Comparison of ENCODE assay signal across 34 mouse cellular contexts in the genomic region with DNA sequence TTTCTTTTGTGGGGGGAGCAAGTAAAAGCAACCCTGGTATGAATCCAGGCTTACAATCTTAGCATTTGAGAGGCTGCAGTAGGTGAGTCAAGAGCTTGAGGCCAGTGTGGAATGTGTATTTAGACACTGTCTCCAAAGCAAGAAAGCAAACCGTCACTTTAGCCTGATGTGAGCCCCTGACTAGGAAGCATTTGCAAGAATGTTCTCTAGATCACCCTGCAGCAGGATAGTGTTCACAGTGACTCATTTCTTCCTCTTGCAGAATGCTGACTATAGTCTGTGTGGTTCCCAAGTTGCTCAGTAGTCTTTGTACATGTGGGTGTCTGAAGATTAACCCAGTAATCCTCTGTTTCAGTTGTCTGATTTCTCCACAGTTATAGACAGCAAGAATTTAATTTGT.
DNase-seq lines count a peak whose midpoint lies in the region; ATAC-seq and TF ChIP-seq lines count a peak whose summit lies in the region.
"Had no signal": no experiment of that assay in that cellular context is flagged by ENCODE, and none has a peak within 500 bp of the region (broad histone marks: within the 10 kb centered on the region; RNA-seq: fewer than 3 reads in every experiment).

No protein-coding gene starts in this region.

- 41% methylated on average over 1 of the region's 1 CpGs for WGBS in lung, postnatal 0 days

- peak; percentile 100 for ATAC-seq in frontal cortex, adult (ENCODE audit: low TSS enrichment)
- peak; percentile 89 for ATAC-seq in Patski
- ATAC-seq in lung, postnatal 0 days = no peak
- ATAC-seq: CD4-positive, CD25-positive, alpha-beta regulatory T cell, adult 4 months; forebrain, embryonic 14.5 days; hindbrain, postnatal 0 days; intestine, embryonic 16.5 days; midbrain, embryonic 13.5 days had no signal

- H3K4me2 ChIP-seq in lung, postnatal 0 days (replicated peaks; ENCODE audit: low read depth, low read length) = no peak overlapping the region
- H3K4me2 ChIP-seq: embryonic facial prominence, embryonic 13.5 days; heart, embryonic 15.5 days; hindbrain, embryonic 12.5 days; limb, embryonic 13.5 days; liver, embryonic 11.5 days; lung, embryonic 15.5 days; midbrain, embryonic 13.5 days had no signal

- H3K36me3 ChIP-seq in lung, postnatal 0 days (ENCODE audit: insufficient read depth, low read length) = no peaks in the 10 kb centered on the region
- H3K36me3 ChIP-seq: embryonic facial prominence, embryonic 13.5 days; heart, embryonic 10.5 days; heart, embryonic 15.5 days; hindbrain, embryonic 12.5 days; limb, embryonic 13.5 days; lung, embryonic 15.5 days; midbrain, embryonic 13.5 days had no signal

- no peak overlapping the region for H3K9ac ChIP-seq in lung, postnatal 0 days (replicated peaks; ENCODE audit: low read depth)
- H3K9ac ChIP-seq: embryonic facial prominence, embryonic 13.5 days; heart, embryonic 15.5 days; hindbrain, embryonic 12.5 days; limb, embryonic 13.5 days; lung, embryonic 15.5 days; midbrain, embryonic 13.5 days had no signal

- no peaks in the 10 kb centered on the region for H3K9me3 ChIP-seq in lung, postnatal 0 days (ENCODE audit: low read length)
- H3K9me3 ChIP-seq: embryonic facial prominence, embryonic 13.5 days; heart, embryonic 10.5 days; heart, embryonic 15.5 days; hindbrain, embryonic 12.5 days; limb, embryonic 13.5 days; lung, embryonic 15.5 days; midbrain, embryonic 13.5 days had no signal

- in situ Hi-C loops in Patski (cut with MboI; ENCODE audit: low pct_unique_long_range_greater_than_20kb) = no loop called here

- H3K4me1 ChIP-seq in lung, postnatal 0 days (ENCODE audit: insufficient read depth, low read depth, low read length) = no peaks in the 10 kb centered on the region
- H3K4me1 ChIP-seq: embryonic facial prominence, embryonic 13.5 days; heart, embryonic 10.5 days; heart, embryonic 15.5 days; hindbrain, embryonic 12.5 days; limb, embryonic 13.5 days; lung, embryonic 15.5 days; megakaryocyte, embryonic 14.5 days; midbrain, embryonic 13.5 days had no signal

- POLR2A ChIA-PET in Patski (lab: Charles Lee) = interaction anchor here (0.5 kb wide), 1 partner anchor 1717 kb away, joined by 4 read pairs; the partner anchor contains the start of gene Dppa2

- H3K27ac ChIP-seq in lung, postnatal 0 days (ENCODE audit: low read length) = no peak overlapping the region
- H3K27ac ChIP-seq: embryonic facial prominence, embryonic 13.5 days; heart, embryonic 10.5 days; heart, embryonic 15.5 days; hindbrain, embryonic 12.5 days; hindbrain, postnatal 0 days; limb, embryonic 13.5 days; lung, embryonic 15.5 days; midbrain, embryonic 13.5 days had no signal

- H3K27me3 ChIP-seq in Patski = peaks cover 19% of the 10 kb centered on the region
- H3K27me3 ChIP-seq in lung, postnatal 0 days (replicated peaks; ENCODE audit: insufficient read depth, low read length) = no peaks in the 10 kb centered on the region
- H3K27me3 ChIP-seq: embryonic facial prominence, embryonic 13.5 days; heart, embryonic 15.5 days; hindbrain, embryonic 12.5 days; limb, embryonic 13.5 days; lung, embryonic 15.5 days; megakaryocyte, embryonic 14.5 days; midbrain, embryonic 13.5 days had no signal

- intact Hi-C loops in left cerebral cortex, postnatal 14 days (cut with DNase I) = no loop called here
- intact Hi-C loops in left cerebral cortex, postnatal 4 days (cut with DNase I) = no loop called here

- DNase-seq in frontal cortex, postnatal 10 days (ENCODE audit: low spot score in 2 of 2) = no peak
- peak; percentile 7 to 31 for DNase-seq in left cerebral cortex, postnatal 14 days (ENCODE audit: low spot score in 2 of 2)
- DNase-seq in left cerebral cortex, postnatal 4 days = no peak
- peak; percentile 37 for DNase-seq in Patski (ENCODE audit: low read depth, low spot score)
- peak; percentile 4 for DNase-seq in gonadal fat pad, adult 2 months (ENCODE audit: low read depth)
- DNase-seq in lung, postnatal 0 days (ENCODE audit: low spot score) = no peak
- no peak for DNase-seq in neural tube, embryonic 10.5 days (ENCODE audit: extremely low spot score, low spot score)
- DNase-seq: adrenal gland, postnatal 10 days; cerebellum, adult 11-12 months; cerebellum, adult 9-11 months; embryo, embryonic 11 days; gastrocnemius, postnatal 10 days; heart, adult 11 months; kidney, adult 9 months; kidney, postnatal 14 days; lung, postnatal 4 days; retina, postnatal 1 day; spleen, adult 18-20 months; thymus, adult 2 months; thymus, postnatal 36 days had no signal

- CTCF ChIA-PET in Patski (lab: Charles Lee) = no interaction called here

- H3K4me3 ChIP-seq in lung, postnatal 0 days (ENCODE audit: low read depth, low read length) = no peak overlapping the region
- H3K4me3 ChIP-seq: embryonic facial prominence, embryonic 13.5 days; heart, embryonic 10.5 days; heart, embryonic 15.5 days; hindbrain, embryonic 12.5 days; limb, embryonic 13.5 days; lung, embryonic 15.5 days; megakaryocyte, embryonic 14.5 days; midbrain, embryonic 13.5 days had no signal

- TF ChIP-seq CTCF in Patski (IDR thresholded peaks at IDR 0.05) = no peak
- no peak for TF ChIP-seq CTCF in lung, postnatal 0 days (IDR thresholded peaks at IDR 0.05)

- no peak for TF ChIP-seq EP300 in lung, postnatal 0 days (IDR thresholded peaks at IDR 0.05)

Comparison
In these comparisons a context has a peak if more than half of its experiments do, and no peak if none do; other contexts are left out.
1. DNase-seq: peak in left cerebral cortex, postnatal 14 days (2 of 2), Patski (single experiment) and gonadal fat pad, adult 2 months (single experiment); none in frontal cortex, postnatal 10 days (0 of 2), left cerebral cortex, postnatal 4 days (single experiment), lung, postnatal 0 days (single experiment) and neural tube, embryonic 10.5 days (single experiment).